Mouse (Mus musculus): ENCODE measurements around the gene Ern1. TPM values are rescaled to one million over a fixed set of nuclear protein-coding genes. Genes with fewer than 3 reads are reported as not detected.
A peak's percentile ranks its signal among the peaks of the same experiment; 100 is the strongest.
"Not testable (repeated sequence)": the region's sequence is repeated elsewhere in the genome, so short reads cannot be mapped to it uniquely, and the experiment has no call there.

The Ern1 gene
- polyA plus RNA-seq, 1 experiment from 2014 or later, result 5.4 TPM

DNA sequence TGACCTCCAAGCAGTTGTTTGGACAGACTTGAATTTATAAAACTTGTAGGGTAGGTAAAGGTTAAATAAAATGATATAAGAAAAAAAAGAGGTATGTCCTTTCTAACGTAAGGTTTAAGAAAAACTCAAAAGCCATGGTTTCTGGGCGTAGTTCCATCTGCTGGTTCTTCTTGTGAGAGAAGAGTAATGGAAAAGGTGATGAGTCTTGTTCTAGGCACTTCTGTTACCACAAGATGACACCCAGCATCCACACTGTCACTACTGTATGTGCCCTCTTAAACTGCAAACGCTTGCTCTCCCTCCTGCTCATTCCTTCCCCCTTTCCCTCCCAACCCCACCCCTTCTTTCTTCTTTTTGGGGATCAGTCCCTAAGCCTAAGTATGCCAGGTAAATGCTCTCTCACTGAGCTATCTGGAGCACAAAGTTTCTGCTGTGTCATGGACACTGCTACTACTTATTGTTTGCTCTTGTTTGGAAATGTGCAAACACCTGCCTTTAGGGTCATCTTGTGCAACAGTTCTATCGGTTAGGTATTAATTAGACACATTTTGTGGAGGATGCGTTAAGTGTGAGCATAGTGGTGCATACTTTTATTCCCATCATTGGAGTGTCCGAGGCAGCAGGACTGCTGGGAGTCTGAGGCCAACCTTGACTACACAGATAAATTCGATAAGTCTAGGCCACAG, 5.5 kb upstream of the Ern1 start:
- Histone ChIP-seq H3K36me3 (ENCODE audit: insufficient read depth, low read length) (no peaks in the 10 kb centered on the region), H3K27ac (ENCODE audit: low read length) (no peak overlapping the region), H3K9ac (replicated peaks; ENCODE audit: low read depth) (no peak overlapping the region), H3K4me3 (ENCODE audit: low read depth, low read length) (no peak overlapping the region), H3K27me3 (replicated peaks; ENCODE audit: insufficient read depth, low read length) (no peaks in the 10 kb centered on the region), H3K4me2 (replicated peaks; ENCODE audit: low read depth, low read length) (no peak overlapping the region), H3K9me3 (ENCODE audit: low read length) (no peaks in the 10 kb centered on the region), H3K4me1 (ENCODE audit: insufficient read depth, low read depth, low read length) (0 out of 2 replicates have a peak, but pooled peaks cover 5% of the 10 kb centered on the region)
- 59% methylated on average over 7 of the region's 7 CpGs for WGBS
- TF ChIP-seq EP300 (IDR thresholded peaks at IDR 0.05) (no peak), CTCF (IDR thresholded peaks at IDR 0.05) (no peak)
- ATAC-seq, result no peak
- no peak for DNase-seq (ENCODE audit: low spot score)

DNA sequence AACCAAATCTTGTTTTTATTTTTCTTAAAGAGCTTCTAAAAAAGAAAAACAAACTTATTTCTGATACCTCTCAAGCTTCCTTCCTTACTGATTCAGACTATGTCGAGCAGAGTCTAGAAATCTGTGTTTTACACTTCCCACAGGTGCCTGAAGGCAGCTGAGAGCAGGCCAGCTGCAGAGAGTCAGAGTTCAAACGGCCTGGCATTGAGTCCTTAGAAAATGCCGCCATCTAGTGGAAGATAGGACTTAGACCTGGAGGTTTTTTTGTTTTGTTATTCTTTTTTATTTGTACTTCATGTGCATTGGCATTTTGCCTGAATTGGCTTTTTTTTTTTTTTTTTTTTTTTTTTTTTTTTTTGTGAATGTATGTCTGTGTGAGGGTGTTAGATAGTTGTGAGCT, 3.7 kb upstream of the Ern1 start:
- no peak overlapping the region for H3K9ac ChIP-seq (replicated peaks; ENCODE audit: low read depth)
- no peaks in the 10 kb centered on the region for H3K36me3 ChIP-seq (ENCODE audit: insufficient read depth, low read length)
- H3K9me3 ChIP-seq (ENCODE audit: low read length), result no peaks in the 10 kb centered on the region
- no peak overlapping the region for H3K4me3 ChIP-seq (ENCODE audit: low read depth, low read length)
- 0 out of 2 replicates have a peak, but pooled peaks cover 5% of the 10 kb centered on the region for H3K4me1 ChIP-seq (ENCODE audit: insufficient read depth, low read depth, low read length)
- DNase-seq (ENCODE audit: low spot score) (peak; percentile 97), ATAC-seq (no peak)
- no peak overlapping the region for H3K4me2 ChIP-seq (replicated peaks; ENCODE audit: low read depth, low read length)
- WGBS, result 0% methylated on average over 3 of the region's 3 CpGs
- TF ChIP-seq CTCF (IDR thresholded peaks at IDR 0.05), result peak; percentile 79
- peak; percentile 41 for TF ChIP-seq EP300 (IDR thresholded peaks at IDR 0.05)
- no peaks in the 10 kb centered on the region for H3K27me3 ChIP-seq (replicated peaks; ENCODE audit: insufficient read depth, low read length)
- H3K27ac ChIP-seq (ENCODE audit: low read length), result no peak overlapping the region

DNA sequence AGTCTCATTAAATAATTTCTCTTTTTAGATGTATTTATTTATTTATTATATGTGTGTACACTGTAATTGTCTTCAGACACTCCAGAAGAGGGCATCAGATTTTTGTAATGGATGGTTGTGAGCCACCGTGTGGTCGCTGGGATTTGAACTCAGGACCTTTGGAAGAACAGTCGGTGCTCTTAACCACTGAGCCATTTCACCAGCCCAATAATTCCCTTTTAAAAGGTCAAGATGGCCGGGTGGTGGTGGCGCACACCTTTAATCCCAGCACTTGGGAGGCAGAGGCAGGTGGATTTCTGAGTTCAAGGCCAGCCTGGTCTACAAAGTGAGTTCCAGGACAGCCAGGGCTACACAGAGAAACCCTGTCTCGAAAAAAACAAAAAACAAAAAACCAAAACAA, 2.9 kb upstream of the Ern1 start:
- WGBS, result 80% methylated on average over 6 of the region's 6 CpGs
- DNase-seq (ENCODE audit: low spot score); H3K4me3 ChIP-seq (ENCODE audit: low read depth, low read length): not testable (repeated sequence)

DNA sequence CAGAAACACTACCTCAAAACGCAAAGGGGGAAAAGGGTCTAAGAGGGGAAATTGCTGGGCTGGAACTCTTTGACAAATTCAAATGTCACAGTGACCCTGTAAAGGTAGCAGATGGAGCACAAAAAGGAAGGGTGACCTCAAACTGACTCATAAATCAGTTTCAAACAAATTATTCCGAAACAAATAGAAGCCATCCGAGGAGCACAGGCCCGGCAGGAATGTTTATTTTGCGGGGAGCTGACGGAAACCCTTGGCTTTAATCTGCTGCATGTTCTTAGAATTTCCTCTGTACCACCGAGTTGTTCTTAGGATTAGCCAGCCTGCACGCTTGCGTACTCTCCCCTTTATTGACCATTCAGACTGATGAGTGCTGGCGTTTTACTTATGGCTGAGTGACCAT, 2.4 kb upstream of the Ern1 start:
- Histone ChIP-seq H3K4me3 (ENCODE audit: low read depth, low read length) (no peak overlapping the region), H3K27me3 (replicated peaks; ENCODE audit: insufficient read depth, low read length) (no peaks in the 10 kb centered on the region), H3K4me1 (ENCODE audit: insufficient read depth, low read depth, low read length) (peaks cover 8% of the 10 kb centered on the region), H3K27ac (ENCODE audit: low read length) (0 out of 2 replicates have a peak overlapping the region, but pooled peaks have one; percentile 4), H3K36me3 (ENCODE audit: insufficient read depth, low read length) (no peaks in the 10 kb centered on the region), H3K9ac (replicated peaks; ENCODE audit: low read depth) (no peak overlapping the region), H3K9me3 (ENCODE audit: low read length) (no peaks in the 10 kb centered on the region), H3K4me2 (replicated peaks; ENCODE audit: low read depth, low read length) (no peak overlapping the region)
- TF ChIP-seq CTCF (IDR thresholded peaks at IDR 0.05), result no peak
- TF ChIP-seq EP300 (IDR thresholded peaks at IDR 0.05), result peak; percentile 62; the same call in 1 of the 2 replicates
- DNase-seq (ENCODE audit: low spot score), result no peak
- 26% methylated on average over 10 of the region's 10 CpGs for WGBS
- no peak for ATAC-seq

More for the DNA sequence above, 2.9 kb upstream of the Ern1 start:
- not testable (repeated sequence) for H3K4me1 ChIP-seq (ENCODE audit: insufficient read depth, low read depth, low read length); H3K27me3 ChIP-seq (replicated peaks; ENCODE audit: insufficient read depth, low read length); H3K9me3 ChIP-seq (ENCODE audit: low read length); H3K4me2 ChIP-seq (replicated peaks; ENCODE audit: low read depth, low read length); ATAC-seq; H3K27ac ChIP-seq (ENCODE audit: low read length); H3K36me3 ChIP-seq (ENCODE audit: insufficient read depth, low read length); H3K9ac ChIP-seq (replicated peaks; ENCODE audit: low read depth)

DNA sequence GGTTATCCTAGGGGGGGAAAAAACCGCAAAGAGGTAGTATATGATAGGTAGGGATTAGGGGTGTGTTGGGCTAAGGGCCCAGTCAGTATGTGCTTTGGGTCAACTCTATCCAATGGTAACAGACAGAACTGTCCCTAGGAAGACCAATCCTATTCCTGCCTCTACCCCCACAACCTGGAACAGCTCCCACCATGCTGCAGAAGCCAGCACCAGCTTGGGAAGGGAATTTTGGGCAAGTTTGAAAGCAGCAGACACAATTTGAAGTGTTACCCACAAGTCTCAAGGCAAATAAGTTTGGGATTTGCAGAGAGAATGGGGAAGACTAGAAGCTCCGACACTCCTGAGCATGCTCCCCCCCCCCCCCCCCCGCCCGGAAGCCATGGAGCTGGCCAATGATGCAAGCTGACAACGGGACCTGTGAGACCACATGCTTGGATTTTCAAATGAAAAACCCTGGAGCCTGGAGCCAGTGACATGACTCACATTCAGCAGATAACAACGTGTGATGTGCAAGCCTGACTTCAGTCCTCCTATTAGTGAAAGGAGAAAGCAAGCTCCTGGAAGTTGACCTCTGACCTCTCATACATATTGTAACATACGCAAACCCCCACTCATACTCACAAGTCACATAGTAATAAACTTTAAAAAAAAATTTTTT, 1.5 kb upstream of the Ern1 start:
- H3K27ac ChIP-seq (ENCODE audit: low read length), result 0 out of 2 replicates have a peak overlapping the region, but pooled peaks have one; percentile 34
- DNase-seq (ENCODE audit: low spot score) (peak; percentile 57), ATAC-seq (no peak)
- H3K4me3 ChIP-seq (ENCODE audit: low read depth, low read length), result no peak overlapping the region
- no peak overlapping the region for H3K9ac ChIP-seq (replicated peaks; ENCODE audit: low read depth)
- no peaks in the 10 kb centered on the region for H3K27me3 ChIP-seq (replicated peaks; ENCODE audit: insufficient read depth, low read length)
- H3K4me1 ChIP-seq (ENCODE audit: insufficient read depth, low read depth, low read length), result peaks cover 8% of the 10 kb centered on the region
- no peaks in the 10 kb centered on the region for H3K36me3 ChIP-seq (ENCODE audit: insufficient read depth, low read length)
- no peaks in the 10 kb centered on the region for H3K9me3 ChIP-seq (ENCODE audit: low read length)
- no peak overlapping the region for H3K4me2 ChIP-seq (replicated peaks; ENCODE audit: low read depth, low read length)
- TF ChIP-seq EP300 (IDR thresholded peaks at IDR 0.05) (no peak), CTCF (IDR thresholded peaks at IDR 0.05) (no peak)
- 45% methylated on average over 5 of the region's 7 CpGs for WGBS

DNA sequence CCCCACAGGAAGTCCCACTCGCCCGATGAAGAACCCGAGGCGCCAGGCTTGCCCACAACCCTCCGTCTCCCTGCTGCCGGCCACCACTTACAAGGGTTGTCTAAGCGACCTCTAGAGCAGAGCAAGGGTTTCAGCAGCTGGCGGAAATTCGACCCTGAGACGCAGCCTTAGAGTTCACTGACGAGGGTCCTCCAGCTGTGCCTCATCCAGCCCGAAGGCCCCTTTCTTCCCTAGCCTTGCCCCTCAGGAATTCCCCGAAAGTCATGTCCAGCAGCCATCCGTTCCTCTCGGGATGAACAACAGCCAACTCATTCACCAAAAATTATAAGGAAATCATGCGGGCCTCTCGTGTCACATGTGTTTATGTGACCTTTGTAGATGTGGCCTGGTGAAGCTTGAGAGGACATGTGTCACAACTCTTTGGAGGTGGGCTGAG, 492 bp upstream of the Ern1 start:
- Histone ChIP-seq H3K36me3 (ENCODE audit: insufficient read depth, low read length) (no peaks in the 10 kb centered on the region), H3K9ac (replicated peaks; ENCODE audit: low read depth) (no peak overlapping the region), H3K4me1 (ENCODE audit: insufficient read depth, low read depth, low read length) (peaks cover 8% of the 10 kb centered on the region), H3K27ac (ENCODE audit: low read length) (peak overlapping the region; percentile 98), H3K4me3 (ENCODE audit: low read depth, low read length) (peak overlapping the region; percentile 94), H3K4me2 (replicated peaks; ENCODE audit: low read depth, low read length) (peak overlapping the region; percentile 73), H3K9me3 (ENCODE audit: low read length) (no peaks in the 10 kb centered on the region), H3K27me3 (replicated peaks; ENCODE audit: insufficient read depth, low read length) (no peaks in the 10 kb centered on the region)
- ATAC-seq (peak; percentile 60), DNase-seq (ENCODE audit: low spot score) (peak; percentile 83)
- WGBS, result 6% methylated on average over 17 of the region's 17 CpGs
- TF ChIP-seq CTCF (IDR thresholded peaks at IDR 0.05) (peak; percentile 36), EP300 (IDR thresholded peaks at IDR 0.05) (peak; percentile 71; the same call in 1 of the 2 replicates)
